Mouse (Mus musculus) T-helper 1 cell (primary cell): ENCODE measurements around the gene 4931414P19Rik.

Experiments used
- in situ Hi-C: fragments of 300-600 bp; cut with MboI, MseI; formaldehyde crosslinking; loops from one replicate; pipeline ENCODE4 v1.15.1; 2025; ENCODE audit warnings: high pct_unique_total_duplicates

The 4931414P19Rik gene

DNA sequence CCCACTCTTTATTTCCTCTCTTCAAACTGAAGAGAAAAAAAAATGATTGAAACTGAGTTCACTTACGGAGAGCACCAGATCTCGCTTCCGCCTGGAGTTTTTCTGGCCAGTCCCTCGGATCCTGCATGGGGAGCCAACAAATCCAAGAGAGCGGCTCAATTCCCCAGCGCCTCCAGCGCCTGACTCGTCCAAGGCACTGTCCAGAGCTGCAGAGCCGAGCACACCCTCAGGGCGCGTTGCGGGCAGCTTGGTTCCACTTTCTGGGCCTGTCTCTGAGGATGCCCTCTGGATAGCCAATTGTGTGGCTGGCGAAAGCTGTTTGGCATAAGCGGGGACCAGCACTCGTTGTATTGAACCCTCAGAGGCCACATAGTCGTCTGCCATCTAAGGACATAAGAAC lies 14.7 kb downstream of the 4931414P19Rik start:
- in situ Hi-C loops: no loop called here

DNA sequence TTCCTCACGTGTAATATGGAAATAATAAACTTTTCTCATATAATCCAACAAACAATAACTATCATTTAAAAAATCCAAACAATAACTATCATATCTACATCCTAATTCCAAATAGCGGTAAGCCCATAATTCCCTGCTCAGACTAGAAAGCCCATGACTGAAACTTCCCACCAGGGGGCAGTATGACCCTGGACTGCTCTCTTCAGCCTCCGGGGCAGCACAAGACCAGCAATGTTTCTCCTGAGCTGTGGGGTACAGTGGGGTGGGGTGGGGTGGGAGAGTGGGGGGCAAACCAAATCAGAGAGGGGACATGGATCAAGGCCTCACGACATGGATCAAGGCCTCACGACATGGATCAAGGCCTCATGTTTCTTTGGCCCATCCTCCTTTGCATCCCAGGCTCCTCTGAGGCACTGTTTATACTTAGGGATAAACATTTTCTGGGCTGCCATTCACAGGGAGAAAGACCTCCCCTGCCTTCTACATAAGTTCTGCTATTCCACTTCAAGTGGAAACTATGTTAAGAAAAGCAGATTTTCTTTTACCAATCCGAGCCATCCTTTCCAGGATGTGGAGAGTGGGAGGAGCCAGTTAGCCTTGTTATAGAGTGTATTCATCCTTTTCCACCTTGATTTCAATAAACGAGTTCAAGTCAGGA lies 22.0 kb downstream of the 4931414P19Rik start:
- in situ Hi-C loops: no loop called here

DNA sequence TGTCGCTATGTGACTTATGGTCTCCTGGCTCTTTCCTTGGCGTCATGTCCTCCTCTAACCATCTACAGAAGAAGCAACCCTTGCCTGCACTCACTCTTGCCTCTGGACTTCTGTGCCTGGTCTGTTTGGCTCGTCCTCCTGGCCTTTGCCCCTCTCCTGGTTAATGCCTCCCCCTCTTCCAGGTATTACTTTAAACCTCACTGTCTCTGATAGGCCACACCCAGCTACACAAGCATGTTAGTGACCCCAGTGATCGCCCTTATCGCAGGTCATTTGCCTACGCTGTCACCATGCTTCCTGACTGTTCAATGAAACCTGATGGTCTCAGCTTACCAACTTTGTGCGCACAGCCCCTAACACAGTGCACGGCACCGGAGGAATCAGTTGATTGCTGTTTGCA lies 23.3 kb downstream of the 4931414P19Rik start:
- in situ Hi-C loops: no loop called here

GRCm38 (mm10) chr14:54579638-54580037 lies 26.2 kb downstream of the 4931414P19Rik start:
- in situ Hi-C loops: no loop called here

DNA sequence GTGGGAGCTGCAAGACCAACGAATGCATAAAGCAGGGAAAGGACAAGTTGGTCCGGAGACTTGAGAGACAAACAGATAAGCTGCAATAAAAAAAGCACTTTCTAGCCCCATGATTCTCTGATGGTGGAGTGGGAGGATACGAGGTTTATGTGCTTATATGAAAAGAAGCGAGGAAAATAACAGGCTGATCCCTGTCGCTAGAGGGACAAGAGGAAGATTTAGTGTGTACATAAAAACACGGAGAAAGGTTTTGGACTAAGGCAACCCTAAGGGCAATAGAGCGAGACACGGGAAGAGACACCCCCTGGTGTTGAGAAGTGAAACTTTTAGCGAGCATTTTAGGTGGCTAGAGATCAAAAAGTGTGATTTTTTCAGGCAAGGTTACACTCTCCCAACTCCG lies 27.7 kb downstream of the 4931414P19Rik start:
- in situ Hi-C loops: no loop called here

DNA sequence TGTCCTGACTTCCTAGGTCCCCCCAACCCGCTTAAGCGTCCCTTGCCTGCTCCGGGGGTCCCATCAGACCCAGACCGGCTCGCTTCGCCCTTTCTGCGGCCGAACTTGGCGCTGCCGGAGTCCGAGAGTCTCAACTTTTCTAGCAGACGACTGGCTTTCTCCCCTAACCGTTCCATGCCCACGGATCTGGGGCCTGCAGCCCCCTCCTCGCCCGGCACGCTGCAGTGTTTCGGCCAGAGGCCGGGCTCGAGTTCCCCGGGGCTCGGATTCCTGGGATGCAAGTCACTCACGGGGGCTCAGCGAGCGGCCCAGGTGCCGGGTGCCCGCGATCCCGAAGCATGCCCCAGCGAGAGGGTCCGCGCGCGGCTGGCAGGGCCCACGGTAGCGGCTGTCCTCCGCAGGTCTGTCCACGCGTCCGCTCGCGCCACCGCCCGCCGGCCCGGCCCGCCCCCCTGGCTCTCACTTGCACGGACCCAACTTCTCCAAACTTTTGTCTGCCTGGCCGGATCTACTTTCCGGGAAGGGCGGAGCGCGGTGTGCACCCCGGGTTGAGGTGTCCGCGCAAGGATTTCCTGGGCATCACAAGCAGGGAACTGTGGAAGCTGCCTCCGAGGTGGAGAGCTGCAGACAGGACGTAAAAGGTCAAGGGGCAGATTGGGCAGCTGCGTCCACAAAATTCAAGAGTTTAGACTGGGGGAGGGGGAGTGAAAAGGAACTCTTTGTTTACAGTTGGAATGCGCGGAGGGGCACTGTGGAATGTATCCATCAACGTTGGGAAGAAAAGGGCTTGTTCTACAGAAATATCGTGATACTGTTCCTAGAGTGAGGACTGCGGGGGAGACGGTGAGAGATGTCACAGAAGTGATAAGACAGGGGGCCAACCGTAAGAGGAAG lies 28.5 kb downstream of the 4931414P19Rik start, which contains the start of gene Ajuba:
Gene Ajuba (minus strand): TSS at position 470 of the 894 bp plus-strand sequence.
- in situ Hi-C loops: no loop called here

DNA sequence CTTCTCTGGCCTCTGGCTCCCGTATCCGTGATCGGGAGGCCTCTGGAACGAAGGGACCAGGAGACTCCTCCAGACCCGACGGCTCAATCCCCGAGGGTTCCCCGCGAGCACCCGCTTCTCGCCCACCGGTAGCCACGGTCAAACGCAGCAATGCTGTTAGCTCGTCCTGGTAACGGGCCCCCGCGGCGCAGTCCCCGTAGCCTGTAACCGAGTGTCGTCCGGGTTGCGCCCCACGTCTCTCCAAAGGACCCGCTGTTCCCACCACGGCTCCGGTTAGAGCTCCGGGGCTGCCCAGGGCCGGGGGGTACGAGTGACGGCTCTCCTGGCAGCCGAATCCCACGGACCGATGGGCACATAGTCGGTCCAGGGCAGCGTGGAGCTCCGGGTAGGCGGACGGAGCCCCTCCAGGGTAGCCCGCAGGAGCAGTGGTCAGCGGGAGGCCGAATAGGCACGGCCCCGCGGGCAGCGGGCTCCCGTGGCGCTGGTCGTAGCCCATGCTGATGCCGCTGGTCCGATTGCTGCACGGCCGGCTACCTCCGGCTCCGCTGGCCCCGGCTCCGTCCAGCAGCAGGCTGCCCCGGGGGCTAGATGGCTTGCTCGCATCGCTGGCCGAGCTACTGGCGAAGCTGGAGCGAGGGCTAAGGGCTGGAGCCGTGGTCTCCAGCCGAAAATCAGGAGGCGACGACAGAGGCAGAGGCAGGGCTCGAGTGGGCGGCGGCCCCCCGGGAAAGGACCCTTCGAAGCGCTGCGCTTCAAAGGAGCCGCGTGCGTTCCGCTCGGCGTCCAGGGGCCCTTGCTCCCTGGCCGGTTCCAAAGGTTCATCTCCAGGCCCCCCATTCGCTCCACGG lies 29.3 kb downstream of the 4931414P19Rik start:
- in situ Hi-C loops: no loop called here

DNA sequence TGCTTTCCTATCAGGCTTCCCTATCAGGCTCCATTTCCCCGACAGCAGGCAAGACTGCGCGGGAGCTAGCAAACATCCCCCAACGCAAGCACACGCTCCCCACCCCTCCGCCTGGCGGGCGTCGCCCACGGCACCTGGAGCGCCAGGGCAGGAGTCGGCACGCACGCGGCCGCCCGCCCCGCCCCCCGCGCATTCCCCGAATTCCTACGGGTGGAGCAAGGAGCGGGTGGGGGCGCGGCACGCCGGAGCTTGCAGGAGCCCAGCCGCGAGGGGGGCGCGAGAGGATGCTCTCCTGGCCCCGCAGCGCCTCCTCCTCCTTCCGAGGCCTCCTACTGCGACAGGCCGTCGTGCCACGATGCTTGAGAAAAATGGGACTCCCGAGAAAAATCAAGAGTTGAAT lies 30.2 kb downstream of the 4931414P19Rik start:
- in situ Hi-C loops: no loop called here

- in situ Hi-C loops: no loop called here
Observed at GRCm38 (mm10) chr14:54575031-54575430, 30.8 kb downstream of the 4931414P19Rik start.

- in situ Hi-C loops: no loop called here
Observed at GRCm38 (mm10) chr14:54574253-54574652, 31.5 kb downstream of the 4931414P19Rik start.

DNA sequence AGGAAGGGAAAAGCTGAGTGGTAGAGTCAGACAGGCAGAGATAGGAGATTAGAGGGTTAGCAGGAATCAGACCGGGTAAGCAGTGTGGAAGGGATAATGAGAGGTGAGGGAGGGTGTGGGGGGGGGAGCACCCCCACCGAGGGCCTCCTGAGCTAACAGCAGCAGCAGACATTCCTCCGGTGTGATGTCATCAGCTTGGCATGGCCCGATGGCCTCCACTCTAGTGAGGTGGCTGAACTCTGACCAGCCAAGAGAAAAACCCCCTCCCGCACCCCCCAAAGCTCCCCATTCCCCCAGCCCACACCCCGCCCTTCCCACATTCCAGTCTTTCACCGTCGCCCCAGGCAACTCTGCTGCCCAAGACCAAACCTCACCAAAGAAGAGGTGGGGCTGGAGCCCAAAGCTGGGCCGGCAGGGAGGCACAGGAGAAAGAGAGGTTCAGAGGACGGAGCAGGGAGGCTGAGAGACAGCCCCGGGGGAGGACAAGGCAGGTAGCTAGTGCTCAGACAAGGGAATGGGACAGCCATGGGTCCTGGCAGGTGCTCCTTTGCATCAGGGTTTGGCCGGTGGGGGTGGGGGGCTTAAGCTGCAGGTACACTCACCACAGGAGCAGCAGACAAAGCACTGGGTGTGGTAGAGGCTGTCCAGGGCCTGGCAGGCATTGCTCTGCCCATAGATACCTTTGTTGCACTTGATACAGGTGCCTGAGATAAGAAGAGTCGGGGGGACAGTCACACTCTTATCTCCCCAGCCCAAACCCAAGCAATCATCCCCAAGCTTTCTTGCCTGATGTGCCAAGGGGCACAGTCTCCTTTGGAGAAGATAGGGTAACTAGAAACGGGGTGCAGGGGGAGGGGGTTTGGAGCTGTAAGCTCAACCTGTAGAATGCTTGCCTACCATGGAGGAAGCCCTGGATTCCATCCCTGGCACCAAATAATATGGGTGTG lies 32.7 kb downstream of the 4931414P19Rik start:
- in situ Hi-C loops: no loop called here

GRCm38 (mm10) chr14:54572122-54572521 lies 33.7 kb downstream of the 4931414P19Rik start:
- in situ Hi-C loops: no loop called here

DNA sequence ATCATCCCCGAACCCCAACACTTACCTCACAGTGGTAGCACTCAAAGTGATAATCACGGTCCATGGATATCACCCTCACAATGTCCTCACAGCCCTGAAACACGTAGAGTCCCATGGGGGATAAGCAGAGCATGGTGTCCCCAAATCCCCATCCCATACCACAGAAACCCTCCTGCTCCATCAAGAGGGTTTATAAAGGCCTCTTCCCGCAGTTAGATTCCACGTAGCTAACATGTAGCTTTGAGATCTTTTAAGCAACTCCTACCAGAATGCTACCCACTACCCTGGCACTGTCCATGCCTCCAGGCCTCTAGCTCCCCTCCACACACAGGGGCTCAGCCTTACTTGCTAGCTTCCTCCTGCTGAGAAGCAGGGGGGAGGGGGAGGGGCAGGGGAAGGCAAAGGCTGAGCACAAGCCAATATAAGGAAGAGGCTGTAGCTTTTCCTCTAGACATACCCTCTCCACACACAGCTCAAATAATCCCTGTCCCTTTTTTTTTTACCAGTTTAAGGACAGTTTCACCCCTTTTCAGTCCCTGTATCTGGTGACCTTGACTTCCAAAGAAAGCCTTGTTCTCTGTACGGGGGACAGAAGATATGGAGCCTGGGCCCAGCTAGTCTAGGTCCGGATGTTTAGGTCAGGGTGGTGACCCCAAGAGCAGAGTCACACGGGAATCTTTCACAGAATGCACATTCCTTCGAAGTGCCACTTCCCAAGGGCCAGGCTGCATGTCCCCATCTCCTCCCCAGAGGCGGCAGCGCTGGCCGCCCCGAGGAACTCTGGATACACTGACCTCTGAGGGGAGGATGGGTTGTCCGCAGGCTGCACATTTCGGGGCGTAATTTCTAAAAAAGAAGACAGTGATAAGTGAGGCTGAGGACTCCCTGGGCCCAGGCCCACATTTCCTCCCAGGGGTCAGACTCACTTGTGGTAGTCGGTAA lies 36.1 kb downstream of the 4931414P19Rik start:
- in situ Hi-C loops: loop anchor here (5.0 kb wide), 1 partner anchor 73 kb away; the partner anchor contains the start of genes Cdh24 and Gm17606

- in situ Hi-C loops: loop anchor here (5.0 kb wide), 1 partner anchor 73 kb away; the partner anchor contains the start of genes Cdh24 and Gm17606
Observed at GRCm38 (mm10) chr14:54568694-54569414, 36.9 kb downstream of the 4931414P19Rik start.

DNA sequence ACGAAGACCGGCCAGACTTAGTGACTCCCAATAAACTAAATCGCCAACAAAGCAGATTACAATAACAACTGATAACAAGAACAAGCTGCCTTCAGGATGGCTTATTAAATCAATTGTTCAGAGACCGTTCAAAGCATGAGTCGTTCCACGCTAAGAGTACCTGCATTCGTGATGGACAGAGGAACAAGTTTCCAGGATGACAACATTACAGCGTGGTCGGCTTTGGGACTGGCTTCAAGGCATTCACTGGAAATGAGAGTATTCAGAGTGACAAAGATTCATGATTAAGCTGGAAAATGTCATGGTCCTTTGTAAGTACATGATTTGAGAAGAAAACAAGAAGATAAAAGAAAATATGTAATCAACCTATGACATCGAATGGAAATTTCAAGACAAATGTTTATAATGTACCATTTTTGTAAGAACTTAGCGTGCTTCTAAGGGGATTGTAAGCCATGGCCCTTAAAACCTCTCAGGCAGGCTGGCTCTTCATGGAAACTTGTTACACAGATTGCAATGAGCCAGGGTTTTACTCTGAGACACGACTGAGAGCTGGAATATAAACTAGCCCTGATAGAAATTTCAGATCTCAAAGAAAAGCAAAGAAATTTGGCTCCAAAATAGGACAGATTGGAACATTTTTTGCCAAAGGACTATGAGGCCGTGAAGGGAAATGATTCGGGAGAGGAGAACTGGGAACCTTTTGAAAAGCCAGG lies 45.1 kb downstream of the 4931414P19Rik start:
- in situ Hi-C loops: no loop called here

- in situ Hi-C loops: no loop called here
Observed at GRCm38 (mm10) chr14:54557330-54557729, 48.5 kb downstream of the 4931414P19Rik start.

DNA sequence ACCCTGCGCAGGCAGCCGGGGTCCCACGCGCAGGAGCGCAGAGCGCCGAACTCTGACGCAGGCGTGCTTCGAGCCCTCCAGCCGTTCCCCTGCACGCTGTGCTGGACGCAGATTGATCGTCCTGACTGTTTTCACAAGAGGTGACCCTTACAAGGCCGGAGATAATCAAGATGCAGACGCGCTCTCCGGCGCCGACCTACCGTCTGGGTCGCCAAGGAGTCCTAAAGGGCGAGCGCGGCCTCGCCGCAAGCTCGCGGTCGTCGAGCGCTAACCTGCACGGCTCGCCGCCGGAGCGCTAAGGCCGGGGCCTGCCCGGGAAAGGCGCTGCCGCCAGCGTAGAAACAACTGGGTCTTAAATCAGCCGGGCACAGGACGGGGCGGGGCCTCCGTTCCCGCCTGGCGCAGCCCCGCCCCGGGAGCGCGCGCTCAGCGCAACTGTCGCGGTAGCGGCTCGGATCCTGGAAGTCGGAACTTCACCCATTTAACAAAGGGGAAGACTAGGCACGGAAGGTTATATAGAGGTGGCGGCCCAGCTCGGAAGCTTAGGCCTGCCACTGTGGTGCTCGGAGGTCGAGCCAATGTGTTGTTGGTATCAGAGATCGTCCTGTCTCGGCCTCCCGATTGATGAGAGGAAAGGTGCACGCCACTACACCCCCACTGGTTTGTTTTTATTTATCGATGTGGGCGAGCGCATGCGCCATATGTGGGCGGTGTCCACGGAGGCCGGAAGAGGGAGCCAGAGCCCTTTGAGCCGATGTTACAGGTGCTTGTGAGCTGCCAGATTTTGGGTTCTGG lies 51.6 kb downstream of the 4931414P19Rik start, which contains the start of gene Haus4:
Gene Haus4 (minus strand): TSS at position 642 of the 795 bp plus-strand sequence.
- in situ Hi-C loops: no loop called here
